Mouse (Mus musculus) heart, postnatal 0 days (tissue): ENCODE measurements around the gene Helt.

Experiments
- CTCF ChIP-seq: IDR thresholded peaks from 2 replicates; pipeline ENCODE4 v1.5.1; 2016; ENCODE audit warnings: antibody characterized with exemption, control low read depth, low read depth
- EP300 ChIP-seq: IDR thresholded peaks from 2 replicates; pipeline ENCODE4 v1.6.1; 2016; ENCODE audit warnings: antibody characterized with exemption, low read depth

GRCm38 (mm10) chr8:46308189-46308588 is 13.7 kb upstream of the Helt start:
- no peak for TF ChIP-seq EP300
- TF ChIP-seq CTCF = no peak
